Mouse (Mus musculus) leukemia stem cell, adult 10-12 weeks (primary cell): ENCODE data around the gene Gm21679. TPM values are rescaled to one million over a fixed set of nuclear protein-coding genes. Genes with fewer than 3 reads are reported as not detected.

Experiments
- polyA plus RNA-seq: library from polyadenylated mRNA; stranded (reverse); fragments of >175 nt; gene quantifications from 2 replicates; pipeline ENCODE4 v1.2.3, GENCODE M21; 2012; ENCODE audit warnings: low replicate concordance

Gm21679 gene
- not detected in 2 replicates for polyA plus RNA-seq

GRCm38 (mm10) chrY:29683270-29683669 lies at the start of gene Gm21679:
TSS of gene Gm21679 (minus strand) at chrY:29683370.

